Comparison of ENCODE assay signal across 7 mouse cellular contexts in genomic region chr3:95284062-95284461, GRCm38 (mm10). TPM values are rescaled to one million over a fixed set of nuclear protein-coding genes. Genes with fewer than 3 reads are reported as not detected.
A peak's percentile ranks its signal among the peaks of the same experiment; 100 is the strongest.
DNase-seq lines count a peak whose midpoint lies in the region; ATAC-seq and TF ChIP-seq lines count a peak whose summit lies in the region.

No protein-coding gene starts in this region.

- H3K4me1 ChIP-seq in lung, adult 2 months (ENCODE audit: control insufficient read depth, insufficient read depth, low read length) = peaks cover 6% of the 10 kb centered on the region; the same call in 1 of the 2 replicates
- peaks cover 33% of the 10 kb centered on the region for H3K4me1 ChIP-seq in forebrain, embryonic 10.5 days
- H3K4me1 ChIP-seq in limb, embryonic 12.5 days (replicated peaks) = peaks cover 20% of the 10 kb centered on the region
- H3K4me1 ChIP-seq in small intestine, adult 2 months (ENCODE audit: control insufficient read depth, insufficient read depth, insufficient read length, low read length) = peaks cover 3% of the 10 kb centered on the region; the same call in 1 of the 2 replicates

- TF ChIP-seq CTCF in lung, adult 2 months (IDR thresholded peaks at IDR 0.05; ENCODE audit: insufficient read depth, low read length) = no peak
- no peak for TF ChIP-seq CTCF in small intestine, adult 2 months (IDR thresholded peaks at IDR 0.05; ENCODE audit: extremely low read depth, insufficient read length, insufficient replicate concordance, low read depth, low read length)

- no peak for DNase-seq in lung, adult 2 months
- DNase-seq in lung, adult 18-20 months = no peak
- DNase-seq in forebrain, embryonic 10.5 days (ENCODE audit: extremely low spot score, low spot score) = no peak
- no peak for DNase-seq in natural killer cell, adult 2 months (ENCODE audit: low spot score in 2 of 2)

- peak overlapping the region; percentile 84 for H3K9ac ChIP-seq in limb, embryonic 12.5 days (replicated peaks)

- no peak for ATAC-seq in limb, embryonic 12.5 days (ENCODE audit: insufficient number of reproducible peaks, insufficient read depth, low FRiP score, low TSS enrichment, low read depth)
- no peak for ATAC-seq in CD4-positive, CD25-positive, alpha-beta regulatory T cell, adult 4 months

- peak overlapping the region; percentile 88 for H3K4me3 ChIP-seq in lung, adult 2 months (replicated peaks; ENCODE audit: extremely low read depth, low read depth, low read length)
- H3K4me3 ChIP-seq in forebrain, embryonic 10.5 days = peak overlapping the region; percentile 71
- H3K4me3 ChIP-seq in limb, embryonic 12.5 days (replicated peaks) = peak overlapping the region; percentile 73
- peak overlapping the region; percentile 41 for H3K4me3 ChIP-seq in small intestine, adult 2 months (ENCODE audit: low read depth, low read length)

- 9% methylated on average over 1 of the region's 1 CpGs for WGBS in lung, adult 2 months
- WGBS in forebrain, embryonic 10.5 days = 39% methylated on average over 1 of the region's 1 CpGs
- 8% methylated on average over 1 of the region's 1 CpGs for WGBS in limb, embryonic 12.5 days
- 4% methylated on average over 1 of the region's 1 CpGs for WGBS in small intestine, adult 2 months

- H3K4me2 ChIP-seq in limb, embryonic 12.5 days = peak overlapping the region; percentile 79

- no peaks in the 10 kb centered on the region for H3K9me3 ChIP-seq in forebrain, embryonic 10.5 days
- H3K9me3 ChIP-seq in limb, embryonic 12.5 days = no peaks in the 10 kb centered on the region

- H3K36me3 ChIP-seq in forebrain, embryonic 10.5 days (replicated peaks) = peaks cover 16% of the 10 kb centered on the region
- H3K36me3 ChIP-seq in limb, embryonic 12.5 days = peaks cover 21% of the 10 kb centered on the region
- peaks cover 15% of the 10 kb centered on the region for H3K36me3 ChIP-seq in small intestine, adult 2 months (ENCODE audit: control insufficient read depth, insufficient read depth, low read length)

- peak overlapping the region; percentile 94 for H3K27ac ChIP-seq in forebrain, embryonic 10.5 days
- no peak overlapping the region; the same call in 1 of the 2 replicates for H3K27ac ChIP-seq in limb, embryonic 12.5 days
- H3K27ac ChIP-seq in small intestine, adult 2 months (ENCODE audit: insufficient read depth, low read depth, low read length) = no peak overlapping the region

- no peaks in the 10 kb centered on the region for H3K27me3 ChIP-seq in forebrain, embryonic 10.5 days (ENCODE audit: poor library complexity, severe bottlenecking)
- H3K27me3 ChIP-seq in limb, embryonic 12.5 days = no peaks in the 10 kb centered on the region
- no peaks in the 10 kb centered on the region for H3K27me3 ChIP-seq in small intestine, adult 2 months (ENCODE audit: control insufficient read depth, insufficient read depth, low read length)

- no peak for TF ChIP-seq POLR2A in lung, adult 2 months (IDR thresholded peaks at IDR 0.05; ENCODE audit: borderline replicate concordance, extremely low read depth, low read depth, low read length)
- no peak for TF ChIP-seq POLR2A in small intestine, adult 2 months (IDR thresholded peaks at IDR 0.05; ENCODE audit: low read depth, low read length)

RNA-seq across cellular contexts. Expression of gene Prune1, which starts 2.2 kb away (rescaled TPM):
- 13.4 and 24.2 TPM in 2 replicates for polyA plus RNA-seq in lung, adult 2 months (2012; rRNA removed)
- 26.2 and 26.9 TPM in 2 replicates for polyA plus RNA-seq in forebrain, embryonic 10.5 days (2016; fragmentation: Nextera tagmentation; extraction: Ambion mirVana)
- polyA plus RNA-seq in limb, embryonic 12.5 days (2016; fragmentation: Nextera tagmentation; extraction: Ambion mirVana) = 25.2 and 25.9 TPM in 2 replicates
- 4.4 and 11.5 TPM in 2 replicates for polyA plus RNA-seq in small intestine, adult 2 months (2012; rRNA removed)
- polyA plus RNA-seq in CD4-positive, CD25-positive, alpha-beta regulatory T cell, adult 4 months (2017; shearing (Covaris generic)) = 10 to 100 TPM in 1 of 2 experiments, 1 to 10 TPM in 1; 6.3 to 10.1 TPM

RNA-seq across cellular contexts. Expression of gene Mindy1, which starts 2.9 kb away (rescaled TPM):
- 89.1 and 95.2 TPM in 2 replicates for polyA plus RNA-seq in lung, adult 2 months (2012; rRNA removed)
- 27.2 and 27.9 TPM in 2 replicates for polyA plus RNA-seq in forebrain, embryonic 10.5 days (2016; fragmentation: Nextera tagmentation; extraction: Ambion mirVana)
- 36.4 and 38.7 TPM in 2 replicates for polyA plus RNA-seq in limb, embryonic 12.5 days (2016; fragmentation: Nextera tagmentation; extraction: Ambion mirVana)
- 58.5 and 89.2 TPM in 2 replicates for polyA plus RNA-seq in small intestine, adult 2 months (2012; rRNA removed)
- 10 to 100 TPM; 22.1 to 25.3 TPM for polyA plus RNA-seq in CD4-positive, CD25-positive, alpha-beta regulatory T cell, adult 4 months (2017; shearing (Covaris generic))

RNA-seq across cellular contexts. Expression of gene Anxa9, which starts 22.9 kb away (rescaled TPM):
- 4.7 and 16.7 TPM in 2 replicates for polyA plus RNA-seq in lung, adult 2 months (2012; rRNA removed)
- polyA plus RNA-seq in forebrain, embryonic 10.5 days (2016; fragmentation: Nextera tagmentation; extraction: Ambion mirVana) = 1.8 and 1.9 TPM in 2 replicates
- 1.8 and 1.9 TPM in 2 replicates for polyA plus RNA-seq in limb, embryonic 12.5 days (2016; fragmentation: Nextera tagmentation; extraction: Ambion mirVana)
- polyA plus RNA-seq in small intestine, adult 2 months (2012; rRNA removed) = 0.52 and 0.65 TPM in 2 replicates
- 1 to 10 TPM in 1 of 2 experiments, under 1 TPM in 1; 0.42 to 1.1 TPM for polyA plus RNA-seq in CD4-positive, CD25-positive, alpha-beta regulatory T cell, adult 4 months (2017; shearing (Covaris generic))

RNA-seq across cellular contexts. Expression of gene Cers2, which starts 30.5 kb away (rescaled TPM):
- polyA plus RNA-seq in lung, adult 2 months (2012; rRNA removed) = 158 and 181 TPM in 2 replicates
- polyA plus RNA-seq in forebrain, embryonic 10.5 days (2016; fragmentation: Nextera tagmentation; extraction: Ambion mirVana) = 119 and 130 TPM in 2 replicates
- 158 and 170 TPM in 2 replicates for polyA plus RNA-seq in limb, embryonic 12.5 days (2016; fragmentation: Nextera tagmentation; extraction: Ambion mirVana)
- 51.3 and 84.0 TPM in 2 replicates for polyA plus RNA-seq in small intestine, adult 2 months (2012; rRNA removed)
- 100 to 1,000 TPM; 168 to 244 TPM for polyA plus RNA-seq in CD4-positive, CD25-positive, alpha-beta regulatory T cell, adult 4 months (2017; shearing (Covaris generic))

RNA-seq across cellular contexts. Expression of gene Bnipl, which starts 33.1 kb away (rescaled TPM):
- 4.2 and 13.3 TPM in 2 replicates for polyA plus RNA-seq in lung, adult 2 months (2012; rRNA removed)
- polyA plus RNA-seq in forebrain, embryonic 10.5 days (2016; fragmentation: Nextera tagmentation; extraction: Ambion mirVana) = 0.38 and 0.42 TPM in 2 replicates
- polyA plus RNA-seq in limb, embryonic 12.5 days (2016; fragmentation: Nextera tagmentation; extraction: Ambion mirVana) = 0.75 and 1.7 TPM in 2 replicates
- polyA plus RNA-seq in small intestine, adult 2 months (2012; rRNA removed) = 0.16 and 0.58 TPM in 2 replicates
- not detected for polyA plus RNA-seq in CD4-positive, CD25-positive, alpha-beta regulatory T cell, adult 4 months (2017; shearing (Covaris generic))
